Mouse (Mus musculus) neural tube, embryonic 14.5 days (tissue): Measurements from ENCODE around the gene Lama4. TPM values are rescaled to one million over a fixed set of nuclear protein-coding genes. Genes with fewer than 3 reads are reported as not detected.

ENCODE experiments used
- ATAC-seq: fragments of 200-750 bp; cut with Nextera tagmentation; 2 replicates; pipeline ENCODE4 v1.8.0; 2017; ENCODE audit warnings: low read depth, mild to moderate bottlenecking, moderate TSS enrichment, moderate library complexity
- H3K27ac ChIP-seq: fragments of 300-500 bp; sonication (generic); 2 replicates; pipeline ENCODE4 v1.5.1; 2014; ENCODE audit warnings: low read depth, mild to moderate bottlenecking, control low read depth, low read length, moderate library complexity, mixed read lengths
- H3K27me3 ChIP-seq: fragments of 300-500 bp; sonication (generic); 2 replicates; pipeline ENCODE4 v1.6.1; 2014; ENCODE audit warnings: low read length; ENCODE audit not compliant: control insufficient read depth, insufficient read depth
- H3K36me3 ChIP-seq: fragments of 300-500 bp; sonication (generic); 2 replicates; pipeline ENCODE4 v1.6.1; 2014; ENCODE audit warnings: low read length, mixed read lengths; ENCODE audit not compliant: control insufficient read depth, insufficient read depth
- H3K4me1 ChIP-seq: fragments of 300-500 bp; sonication (generic); 2 replicates; pipeline ENCODE4 v1.6.1; 2014; ENCODE audit warnings: low read length; ENCODE audit not compliant: control insufficient read depth, insufficient read depth
- H3K4me2 ChIP-seq: fragments of 300-500 bp; sonication (generic); 2 replicates; pipeline ENCODE4 v1.6.1; 2014; ENCODE audit warnings: mild to moderate bottlenecking, low read depth, low read length, control low read depth
- H3K4me3 ChIP-seq: fragments of 300-500 bp; sonication (generic); 2 replicates; pipeline ENCODE4 v1.5.1; 2014; ENCODE audit warnings: low read depth, low read length, control low read depth, mixed read lengths
- H3K9ac ChIP-seq: fragments of 300-500 bp; sonication (generic); replicated peaks from 2 replicates; pipeline ENCODE4 v1.6.1; 2014; ENCODE audit warnings: low read depth, mild to moderate bottlenecking, control low read depth, low read length, mixed read lengths
- H3K9me3 ChIP-seq: fragments of 300-500 bp; sonication (generic); 2 replicates; pipeline ENCODE4 v1.6.1; 2016; ENCODE audit warnings: low read length; ENCODE audit not compliant: control insufficient read depth
- WGBS: fragments of 180-500 bp; shearing (Covaris S2); extraction: QIAGEN DNeasy Blood & Tissue Kit; methylation state at CpG from one replicate; pipeline ENCODE4 v1.1.7; 2014; 5-methylcytosine and 5-hydroxymethylcytosine counted together
- polyA plus RNA-seq: library from polyadenylated mRNA; unstranded; fragments of >200 nt; fragmentation: Nextera tagmentation; extraction: Ambion mirVana; gene quantifications from 2 replicates; pipeline ENCODE4 v1.2.1, GENCODE M21; 2014

Gene Lama4
- polyA plus RNA-seq, 1 experiment from 2014 or later, result 9.7 TPM

DNA sequence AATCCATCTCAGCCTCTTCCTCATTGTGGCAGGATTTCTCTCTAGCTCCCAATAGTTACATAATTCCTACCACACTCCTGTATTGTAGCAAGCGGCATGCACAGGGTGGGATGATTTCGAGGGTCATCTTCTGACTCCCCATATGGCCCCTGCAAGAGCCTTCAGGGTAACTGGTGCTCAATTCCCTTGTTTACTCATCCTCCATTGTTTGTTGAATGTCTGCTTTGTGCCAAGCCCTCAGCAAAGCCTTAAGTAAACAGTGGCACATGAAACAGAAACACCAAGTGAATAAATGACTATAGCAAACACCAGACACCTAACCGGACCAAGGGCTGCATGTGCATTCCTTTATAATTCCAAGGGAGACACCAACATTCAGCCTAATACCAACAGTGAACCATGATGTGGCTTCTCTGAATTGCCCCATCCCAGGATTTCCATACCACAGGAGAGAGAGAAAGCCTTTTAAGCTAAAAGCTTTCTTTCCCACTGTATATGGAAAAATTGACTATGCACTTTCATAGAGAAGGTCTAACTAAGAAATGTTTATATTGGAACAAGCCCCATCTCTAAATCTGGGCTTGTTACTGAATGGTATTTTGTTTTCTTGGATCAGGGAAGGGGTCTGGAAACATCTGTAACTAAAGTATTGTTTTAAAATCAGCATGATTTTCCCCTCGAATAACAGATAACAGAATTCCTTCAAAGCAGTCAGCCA lies 19.2 kb downstream of the Lama4 start:
- 74% methylated on average over 4 of the region's 4 CpGs for WGBS
- H3K4me1 ChIP-seq, result no peaks in the 10 kb centered on the region
- no peak overlapping the region; the same call in 1 of the 2 replicates for H3K27ac ChIP-seq

DNA sequence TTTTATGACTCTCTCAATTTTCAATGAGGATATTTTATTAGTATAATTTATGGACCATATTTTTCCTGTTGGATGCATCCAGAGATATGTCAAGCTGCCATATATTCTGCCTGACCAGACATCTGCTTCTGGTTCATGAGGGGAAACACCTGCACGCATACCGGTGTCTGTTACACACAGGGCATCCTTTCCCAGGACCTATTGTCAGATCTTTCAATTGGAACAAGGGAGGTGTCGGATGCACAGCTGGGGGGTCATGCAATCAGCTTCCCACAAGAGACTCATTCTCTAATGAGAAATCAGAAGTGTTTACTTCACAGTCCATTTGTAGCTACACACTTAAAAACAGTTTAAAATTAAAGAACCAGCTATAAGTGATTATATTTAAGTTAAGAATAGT lies 20.7 kb downstream of the Lama4 start:
- Histone ChIP-seq H3K4me3 (no peak overlapping the region), H3K4me2 (no peak overlapping the region), H3K27me3 (no peaks in the 10 kb centered on the region), H3K4me1 (no peaks in the 10 kb centered on the region), H3K36me3 (no peaks in the 10 kb centered on the region), H3K27ac (no peak overlapping the region), H3K9ac (no peak overlapping the region), H3K9me3 (no peaks in the 10 kb centered on the region)
- WGBS, result 45% methylated on average over 3 of the region's 3 CpGs
- ATAC-seq, result no peak

More for the DNA sequence above, 19.2 kb downstream of the Lama4 start:
- Histone ChIP-seq H3K9me3 (no peaks in the 10 kb centered on the region), H3K4me2 (no peak overlapping the region), H3K27me3 (no peaks in the 10 kb centered on the region), H3K36me3 (no peaks in the 10 kb centered on the region), H3K9ac (no peak overlapping the region), H3K4me3 (no peak overlapping the region)
- ATAC-seq, result no peak

GRCm38 (mm10) chr10:38992827-38993226 lies 27.5 kb downstream of the Lama4 start:
- Histone ChIP-seq H3K27ac (no peak overlapping the region), H3K4me3 (no peak overlapping the region), H3K36me3 (no peaks in the 10 kb centered on the region), H3K4me1 (no peaks in the 10 kb centered on the region), H3K4me2 (no peak overlapping the region), H3K9ac (no peak overlapping the region), H3K27me3 (no peaks in the 10 kb centered on the region), H3K9me3 (no peaks in the 10 kb centered on the region)
- no peak for ATAC-seq
- WGBS, result 89% methylated on average over 1 of the region's 1 CpGs

DNA sequence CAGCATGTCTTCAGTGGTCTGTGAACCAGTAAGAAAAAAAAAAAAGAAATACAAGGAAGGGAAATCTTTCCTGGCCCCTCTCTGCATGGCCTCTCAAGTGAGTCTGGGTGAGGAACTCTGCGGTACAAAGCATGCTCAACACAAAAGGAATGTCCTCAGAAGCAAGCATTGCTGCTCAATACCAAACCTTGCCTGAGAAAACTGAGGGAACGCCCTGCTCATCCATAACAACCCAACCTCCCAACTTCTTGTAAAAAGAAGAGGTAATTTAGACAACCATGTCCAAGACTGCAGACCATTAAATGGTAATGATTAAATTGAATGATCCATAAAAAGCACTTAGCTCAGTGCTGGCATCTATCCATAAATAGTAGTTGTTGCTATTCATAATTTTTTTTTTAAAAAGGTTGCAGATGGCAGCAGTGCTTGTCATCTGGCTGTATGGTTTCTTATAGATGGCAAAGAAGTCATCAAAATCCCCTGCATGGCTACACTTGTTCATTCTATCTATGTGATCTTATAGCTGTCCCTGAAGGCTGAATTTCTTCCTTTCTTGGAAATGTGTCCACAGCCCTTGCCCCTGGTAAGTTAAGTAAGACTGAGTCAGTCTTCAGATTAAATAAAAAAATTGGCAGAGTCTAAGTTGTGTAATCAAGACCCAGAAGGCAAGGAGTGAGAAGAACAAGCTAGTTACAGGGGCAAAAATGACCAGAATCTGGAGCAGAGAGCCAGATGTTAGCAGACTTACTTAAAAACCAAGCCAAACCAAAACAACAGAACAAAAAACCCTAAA lies 28.5 kb downstream of the Lama4 start:
- no peaks in the 10 kb centered on the region for H3K4me1 ChIP-seq
- H3K27ac ChIP-seq, result no peak overlapping the region
- ATAC-seq, result no peak
- H3K27me3 ChIP-seq, result no peaks in the 10 kb centered on the region
- H3K9ac ChIP-seq, result no peak overlapping the region
- H3K9me3 ChIP-seq, result no peaks in the 10 kb centered on the region
- WGBS, result 68% methylated on average over 2 of the region's 2 CpGs
- no peak overlapping the region for H3K4me2 ChIP-seq
- no peaks in the 10 kb centered on the region for H3K36me3 ChIP-seq
- no peak overlapping the region for H3K4me3 ChIP-seq

DNA sequence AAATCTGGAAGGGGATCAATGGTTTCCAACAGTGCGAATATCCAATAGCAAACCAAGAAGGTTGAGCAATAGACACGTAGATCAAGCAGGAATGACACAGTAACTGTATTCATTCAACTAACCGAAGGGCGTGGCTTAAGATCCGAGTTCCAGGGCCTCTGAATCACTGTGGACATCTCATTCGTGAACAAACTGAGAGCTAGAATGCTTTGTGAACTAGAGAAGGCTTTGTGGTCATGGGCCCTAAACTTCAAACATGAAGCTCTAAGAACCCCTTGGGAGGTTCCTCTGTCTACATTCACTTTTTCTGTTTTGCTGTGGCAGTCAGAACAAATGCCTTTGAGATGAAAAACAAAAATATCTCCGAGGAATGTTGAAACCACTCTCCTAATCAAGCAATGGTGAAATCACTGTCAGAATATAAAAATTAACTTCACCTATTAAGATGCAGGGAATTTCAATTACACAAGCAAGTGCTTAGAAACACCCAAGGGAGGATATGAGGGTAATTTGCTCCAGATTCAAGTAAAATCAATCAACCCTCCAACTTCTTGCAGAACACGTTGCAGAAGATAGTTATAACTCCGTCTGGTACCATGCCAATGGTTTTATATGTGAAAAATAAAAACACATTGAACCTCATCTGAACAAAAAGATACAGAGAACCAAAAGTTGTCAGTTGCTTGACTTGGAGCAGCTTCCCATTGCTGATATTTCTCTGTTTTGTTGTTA lies 29.6 kb downstream of the Lama4 start:
- ATAC-seq, result no peak
- Histone ChIP-seq H3K4me3 (no peak overlapping the region), H3K4me1 (no peaks in the 10 kb centered on the region), H3K9me3 (no peaks in the 10 kb centered on the region), H3K27me3 (no peaks in the 10 kb centered on the region), H3K36me3 (no peaks in the 10 kb centered on the region), H3K27ac (no peak overlapping the region), H3K9ac (no peak overlapping the region), H3K4me2 (no peak overlapping the region)
- 81% methylated on average over 9 of the region's 9 CpGs for WGBS

- 84% methylated on average over 2 of the region's 2 CpGs for WGBS
- no peaks in the 10 kb centered on the region for H3K4me1 ChIP-seq
- H3K9me3 ChIP-seq, result no peaks in the 10 kb centered on the region
- H3K27me3 ChIP-seq, result no peaks in the 10 kb centered on the region
- ATAC-seq, result no peak
- H3K27ac ChIP-seq, result no peak overlapping the region
- H3K9ac ChIP-seq, result no peak overlapping the region
- H3K4me3 ChIP-seq, result no peak overlapping the region
- H3K36me3 ChIP-seq, result no peaks in the 10 kb centered on the region
- no peak overlapping the region for H3K4me2 ChIP-seq
Observed at GRCm38 (mm10) chr10:38995896-38996295, 30.6 kb downstream of the Lama4 start.

DNA sequence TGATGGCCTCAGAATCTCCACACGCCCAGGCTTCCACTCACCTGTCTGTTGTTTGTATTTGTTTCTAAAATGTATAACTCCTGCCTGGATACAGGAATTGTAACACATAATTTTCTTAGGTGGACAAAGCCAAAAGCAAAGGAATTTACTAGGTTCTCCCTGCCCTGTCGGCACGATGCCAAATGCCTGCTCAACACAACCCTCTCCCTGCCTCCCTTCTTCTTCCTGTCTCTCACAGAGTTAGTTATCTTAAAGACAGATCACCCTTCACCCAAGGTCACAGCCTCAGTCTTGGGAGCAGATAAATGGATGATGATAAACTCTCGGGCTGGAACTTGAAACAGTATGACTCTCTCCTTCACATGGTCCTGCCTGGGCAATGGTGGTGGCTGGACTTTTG lies 35.6 kb downstream of the Lama4 start:
- H3K9me3 ChIP-seq, result no peaks in the 10 kb centered on the region
- no peak for ATAC-seq
- H3K27me3 ChIP-seq, result no peaks in the 10 kb centered on the region
- H3K4me1 ChIP-seq, result no peaks in the 10 kb centered on the region
- 94% methylated on average over 4 of the region's 4 CpGs for WGBS
- H3K36me3 ChIP-seq, result no peaks in the 10 kb centered on the region
- no peak overlapping the region for H3K4me3 ChIP-seq
- H3K9ac ChIP-seq, result no peak overlapping the region
- no peak overlapping the region for H3K27ac ChIP-seq
- no peak overlapping the region for H3K4me2 ChIP-seq

GRCm38 (mm10) chr10:39002521-39002920 lies 37.2 kb downstream of the Lama4 start:
- Histone ChIP-seq H3K27me3 (no peaks in the 10 kb centered on the region), H3K4me3 (no peak overlapping the region), H3K36me3 (no peaks in the 10 kb centered on the region), H3K27ac (no peak overlapping the region), H3K4me2 (no peak overlapping the region), H3K4me1 (no peaks in the 10 kb centered on the region), H3K9ac (no peak overlapping the region), H3K9me3 (no peaks in the 10 kb centered on the region)
- ATAC-seq, result no peak
- 77% methylated on average over 2 of the region's 2 CpGs for whole genome bisulfite sequencing

GRCm38 (mm10) chr10:39003520-39003919 lies 38.2 kb downstream of the Lama4 start:
- Histone ChIP-seq H3K27ac (no peak overlapping the region), H3K36me3 (no peaks in the 10 kb centered on the region), H3K4me3 (no peak overlapping the region), H3K4me1 (no peaks in the 10 kb centered on the region), H3K27me3 (no peaks in the 10 kb centered on the region), H3K9ac (no peak overlapping the region), H3K9me3 (no peaks in the 10 kb centered on the region), H3K4me2 (no peak overlapping the region)
- no peak for ATAC-seq
